Mouse (Mus musculus): Measurements from ENCODE around the gene Nkx6-2. TPM values are rescaled to one million over a fixed set of nuclear protein-coding genes. Genes with fewer than 3 reads are reported as not detected.

Gene Nkx6-2
- not detected in 2 replicates for polyA plus RNA-seq (2011; ENCODE audit: insufficient read length, low read depth, missing spikeins)

GRCm38 (mm10) chr7:139582595-139582994 lies at the start of gene Nkx6-2:
TSS of gene Nkx6-2 (minus strand) at chr7:139582797.
- no peak within 1 kb of the TSS for H3K27ac ChIP-seq (ENCODE audit: insufficient read depth, low read length)
- no peak for TF ChIP-seq CTCF (IDR thresholded peaks at IDR 0.05; ENCODE audit: borderline replicate concordance, insufficient read depth, low read length)
- no peaks in the 10 kb centered on the region for H3K4me1 ChIP-seq (ENCODE audit: control insufficient read depth, insufficient read depth, low read length)
- H3K4me3 ChIP-seq (ENCODE audit: insufficient read depth, low read length): peak within 1 kb of the TSS; percentile 15; the same call in 1 of the 2 replicates

- Histone ChIP-seq H3K27ac (ENCODE audit: insufficient read depth, low read length) (no peak overlapping the region), H3K4me1 (ENCODE audit: control insufficient read depth, insufficient read depth, low read length) (no peaks in the 10 kb centered on the region), H3K4me3 (ENCODE audit: insufficient read depth, low read length) (no peak overlapping the region)
- TF ChIP-seq POLR2A (IDR thresholded peaks at IDR 0.05; ENCODE audit: low read depth, low read length) (no peak), CTCF (IDR thresholded peaks at IDR 0.05; ENCODE audit: borderline replicate concordance, insufficient read depth, low read length) (no peak)
Observed at GRCm38 (mm10) chr7:139625156-139625555, 42.6 kb upstream of the Nkx6-2 start.

- no peak for TF ChIP-seq POLR2A (IDR thresholded peaks at IDR 0.05; ENCODE audit: low read depth, low read length)
- TF ChIP-seq CTCF (IDR thresholded peaks at IDR 0.05; ENCODE audit: borderline replicate concordance, insufficient read depth, low read length): no peak
- no peaks in the 10 kb centered on the region for H3K4me1 ChIP-seq (ENCODE audit: control insufficient read depth, insufficient read depth, low read length)
- H3K4me3 ChIP-seq (ENCODE audit: insufficient read depth, low read length): no peak overlapping the region
- H3K27ac ChIP-seq (ENCODE audit: insufficient read depth, low read length): no peak overlapping the region
Observed at GRCm38 (mm10) chr7:139622568-139622967, 40.0 kb upstream of the Nkx6-2 start.

- Histone ChIP-seq H3K27ac (ENCODE audit: insufficient read depth, low read length) (no peak overlapping the region), H3K4me3 (ENCODE audit: insufficient read depth, low read length) (no peak overlapping the region), H3K4me1 (ENCODE audit: control insufficient read depth, insufficient read depth, low read length) (no peaks in the 10 kb centered on the region)
- TF ChIP-seq CTCF (IDR thresholded peaks at IDR 0.05; ENCODE audit: borderline replicate concordance, insufficient read depth, low read length): peak; percentile 71
- TF ChIP-seq POLR2A (IDR thresholded peaks at IDR 0.05; ENCODE audit: low read depth, low read length): no peak
Observed at GRCm38 (mm10) chr7:139615767-139616766, 33.5 kb upstream of the Nkx6-2 start.

GRCm38 (mm10) chr7:139610328-139610727 lies 27.7 kb upstream of the Nkx6-2 start:
- no peak overlapping the region for H3K27ac ChIP-seq (ENCODE audit: insufficient read depth, low read length)
- H3K4me3 ChIP-seq (ENCODE audit: insufficient read depth, low read length): no peak overlapping the region
- no peaks in the 10 kb centered on the region for H3K4me1 ChIP-seq (ENCODE audit: control insufficient read depth, insufficient read depth, low read length)
- TF ChIP-seq CTCF (IDR thresholded peaks at IDR 0.05; ENCODE audit: borderline replicate concordance, insufficient read depth, low read length) (no peak), POLR2A (IDR thresholded peaks at IDR 0.05; ENCODE audit: low read depth, low read length) (no peak)

- no peak for TF ChIP-seq CTCF (IDR thresholded peaks at IDR 0.05; ENCODE audit: borderline replicate concordance, insufficient read depth, low read length)
- TF ChIP-seq POLR2A (IDR thresholded peaks at IDR 0.05; ENCODE audit: low read depth, low read length): no peak
- Histone ChIP-seq H3K4me1 (ENCODE audit: control insufficient read depth, insufficient read depth, low read length) (no peaks in the 10 kb centered on the region), H3K4me3 (ENCODE audit: insufficient read depth, low read length) (no peak overlapping the region), H3K27ac (ENCODE audit: insufficient read depth, low read length) (no peak overlapping the region)
Observed at GRCm38 (mm10) chr7:139595862-139596261, 13.3 kb upstream of the Nkx6-2 start.

- no peak overlapping the region for H3K4me3 ChIP-seq (ENCODE audit: insufficient read depth, low read length)
- no peaks in the 10 kb centered on the region for H3K4me1 ChIP-seq (ENCODE audit: control insufficient read depth, insufficient read depth, low read length)
- no peak overlapping the region for H3K27ac ChIP-seq (ENCODE audit: insufficient read depth, low read length)
- TF ChIP-seq CTCF (IDR thresholded peaks at IDR 0.05; ENCODE audit: borderline replicate concordance, insufficient read depth, low read length): no peak
- TF ChIP-seq POLR2A (IDR thresholded peaks at IDR 0.05; ENCODE audit: low read depth, low read length): no peak
Observed at GRCm38 (mm10) chr7:139595311-139595710, 12.7 kb upstream of the Nkx6-2 start.

- Histone ChIP-seq H3K4me3 (ENCODE audit: insufficient read depth, low read length) (no peak overlapping the region), H3K4me1 (ENCODE audit: control insufficient read depth, insufficient read depth, low read length) (no peaks in the 10 kb centered on the region), H3K27ac (ENCODE audit: insufficient read depth, low read length) (no peak overlapping the region)
- TF ChIP-seq CTCF (IDR thresholded peaks at IDR 0.05; ENCODE audit: borderline replicate concordance, insufficient read depth, low read length): no peak
- TF ChIP-seq POLR2A (IDR thresholded peaks at IDR 0.05; ENCODE audit: low read depth, low read length): no peak
Observed at GRCm38 (mm10) chr7:139591311-139591710, 8.7 kb upstream of the Nkx6-2 start.

GRCm38 (mm10) chr7:139590302-139590701 lies 7.7 kb upstream of the Nkx6-2 start:
- H3K4me3 ChIP-seq (ENCODE audit: insufficient read depth, low read length): no peak overlapping the region
- no peak overlapping the region for H3K27ac ChIP-seq (ENCODE audit: insufficient read depth, low read length)
- H3K4me1 ChIP-seq (ENCODE audit: control insufficient read depth, insufficient read depth, low read length): no peaks in the 10 kb centered on the region
- peak; percentile 91 for TF ChIP-seq CTCF (IDR thresholded peaks at IDR 0.05; ENCODE audit: borderline replicate concordance, insufficient read depth, low read length)
- TF ChIP-seq POLR2A (IDR thresholded peaks at IDR 0.05; ENCODE audit: low read depth, low read length): no peak

GRCm38 (mm10) chr7:139587919-139588318 lies 5.3 kb upstream of the Nkx6-2 start:
- TF ChIP-seq CTCF (IDR thresholded peaks at IDR 0.05; ENCODE audit: borderline replicate concordance, insufficient read depth, low read length) (no peak), POLR2A (IDR thresholded peaks at IDR 0.05; ENCODE audit: low read depth, low read length) (no peak)
- Histone ChIP-seq H3K4me3 (ENCODE audit: insufficient read depth, low read length) (no peak overlapping the region), H3K27ac (ENCODE audit: insufficient read depth, low read length) (no peak overlapping the region), H3K4me1 (ENCODE audit: control insufficient read depth, insufficient read depth, low read length) (no peaks in the 10 kb centered on the region)

Data from embryonic fibroblast, embryonic 13.5 days (primary cell).